Mouse (Mus musculus): ENCODE measurements at regions not wholly inside any gene's neighbourhood (a gene's known extent, or its start where the extent isn't known, plus 50 kb on each side); places are given as distances from the start of the nearest gene placed in this dataset.

DNA sequence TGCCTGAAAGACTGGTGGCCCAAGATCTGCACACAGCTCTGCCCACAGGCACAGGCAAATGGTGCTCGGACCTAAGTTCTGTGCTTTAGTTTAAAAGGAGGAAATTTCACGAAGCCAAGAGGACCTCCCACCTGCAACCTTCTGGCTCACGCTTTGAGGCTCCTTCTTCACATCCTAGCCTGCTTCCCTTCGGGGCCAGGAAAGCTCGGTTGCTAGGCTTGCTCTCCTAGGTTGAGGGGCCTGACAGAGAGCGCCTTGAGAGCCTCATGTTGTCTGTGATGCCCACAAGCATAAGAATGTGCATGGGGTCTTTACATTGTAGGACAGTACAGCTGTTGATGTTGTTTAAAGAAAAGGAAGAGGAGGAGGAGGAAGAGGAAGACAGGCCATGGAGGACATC lies 123.9 kb upstream of the Sgk1 start:
- H3K36me3 ChIP-seq (ENCODE audit: control insufficient read depth, insufficient read depth, low read length), result no peaks in the 10 kb centered on the region
- 76% methylated on average over 6 of the region's 6 CpGs for WGBS
- no peak overlapping the region for H3K4me2 ChIP-seq (replicated peaks; ENCODE audit: low read depth, low read length)
- H3K27ac ChIP-seq (ENCODE audit: low read depth, low read length), result no peak overlapping the region
- no peak overlapping the region for H3K4me3 ChIP-seq (ENCODE audit: low read length)
- no peak for ATAC-seq (ENCODE audit: low FRiP score, low TSS enrichment)
- H3K9me3 ChIP-seq (ENCODE audit: control insufficient read depth, low read length), result no peaks in the 10 kb centered on the region
- no peaks in the 10 kb centered on the region for H3K27me3 ChIP-seq (ENCODE audit: control insufficient read depth, insufficient read depth, low read length)
- no peaks in the 10 kb centered on the region for H3K4me1 ChIP-seq (ENCODE audit: control insufficient read depth, insufficient read depth, low read length)
- no peak overlapping the region for H3K9ac ChIP-seq (ENCODE audit: low read depth, low read length)

DNA sequence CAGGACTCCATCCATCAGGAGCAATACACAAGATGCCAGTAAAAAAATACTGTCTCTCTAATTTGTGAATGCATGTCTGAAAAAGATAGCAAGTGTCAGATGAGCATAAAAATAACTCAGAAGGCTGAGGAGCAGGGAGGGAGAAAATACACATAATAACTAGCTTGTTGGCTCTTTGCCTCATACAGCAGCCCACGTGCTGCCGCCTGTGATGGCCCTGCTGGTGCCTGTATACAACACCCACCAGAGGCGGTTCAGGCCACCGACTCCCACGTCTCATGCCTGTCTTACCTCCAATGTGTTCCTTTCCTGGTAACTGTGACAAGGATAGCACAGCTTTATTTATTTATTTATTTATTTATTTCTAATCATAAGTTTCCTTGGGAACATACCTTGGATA lies 119.5 kb upstream of the Sgk1 start:
- H3K9me3 ChIP-seq (ENCODE audit: control insufficient read depth, low read length), result no peaks in the 10 kb centered on the region
- 89% methylated on average over 5 of the region's 5 CpGs for WGBS
- H3K4me3 ChIP-seq (ENCODE audit: low read length), result no peak overlapping the region
- no peak overlapping the region for H3K4me2 ChIP-seq (replicated peaks; ENCODE audit: low read depth, low read length)
- no peaks in the 10 kb centered on the region for H3K4me1 ChIP-seq (ENCODE audit: control insufficient read depth, insufficient read depth, low read length)
- no peak for ATAC-seq (ENCODE audit: low FRiP score, low TSS enrichment)
- no peak overlapping the region for H3K27ac ChIP-seq (ENCODE audit: low read depth, low read length)
- H3K27me3 ChIP-seq (ENCODE audit: control insufficient read depth, insufficient read depth, low read length), result no peaks in the 10 kb centered on the region
- no peak overlapping the region for H3K9ac ChIP-seq (ENCODE audit: low read depth, low read length)
- no peaks in the 10 kb centered on the region for H3K36me3 ChIP-seq (ENCODE audit: control insufficient read depth, insufficient read depth, low read length)

DNA sequence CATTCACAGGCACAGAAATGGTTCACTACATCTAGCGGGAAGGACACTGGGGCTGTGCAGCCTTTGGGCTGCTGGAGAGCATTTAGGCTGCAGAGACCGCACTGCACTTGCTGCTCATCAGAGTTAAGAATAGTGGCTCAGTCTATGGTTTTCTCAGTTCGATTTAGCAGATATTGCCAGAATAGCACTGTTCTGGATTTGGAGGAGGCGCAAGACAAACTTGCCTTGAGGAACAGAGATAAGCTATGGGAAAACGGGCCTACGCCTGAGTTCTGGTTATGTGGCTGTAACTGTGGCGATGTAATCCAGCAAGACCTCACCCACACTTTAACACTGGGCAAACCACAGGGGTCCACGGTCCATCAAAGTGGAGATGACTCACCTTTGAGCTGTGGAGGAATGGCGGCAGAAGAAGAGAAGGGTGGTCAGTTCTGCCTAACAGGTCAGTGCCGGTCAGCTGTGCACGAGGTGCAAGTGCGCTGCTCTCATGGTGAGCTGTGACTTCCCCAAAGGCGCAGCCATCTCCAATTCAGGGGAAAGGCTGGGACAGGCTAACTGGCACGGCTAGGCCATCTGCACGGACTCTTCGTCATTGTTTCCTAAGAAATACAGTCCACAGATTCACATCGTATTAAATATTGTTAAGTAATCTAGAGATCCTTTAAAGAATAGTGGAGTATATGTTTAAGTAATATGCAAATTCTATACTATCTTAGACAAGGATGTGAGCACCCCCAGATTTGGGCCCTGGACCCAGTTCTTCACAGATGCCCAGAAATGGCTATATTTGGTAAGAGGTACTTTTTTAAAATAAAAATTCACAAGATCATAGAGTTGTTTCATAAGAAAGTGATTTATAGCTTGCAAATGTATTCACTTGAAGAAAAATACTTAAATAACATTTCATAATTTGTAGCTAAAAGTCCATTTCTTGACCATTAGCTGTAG lies 118.7 kb upstream of the Sgk1 start:
- no peaks in the 10 kb centered on the region for H3K27me3 ChIP-seq (ENCODE audit: control insufficient read depth, insufficient read depth, low read length)

DNA sequence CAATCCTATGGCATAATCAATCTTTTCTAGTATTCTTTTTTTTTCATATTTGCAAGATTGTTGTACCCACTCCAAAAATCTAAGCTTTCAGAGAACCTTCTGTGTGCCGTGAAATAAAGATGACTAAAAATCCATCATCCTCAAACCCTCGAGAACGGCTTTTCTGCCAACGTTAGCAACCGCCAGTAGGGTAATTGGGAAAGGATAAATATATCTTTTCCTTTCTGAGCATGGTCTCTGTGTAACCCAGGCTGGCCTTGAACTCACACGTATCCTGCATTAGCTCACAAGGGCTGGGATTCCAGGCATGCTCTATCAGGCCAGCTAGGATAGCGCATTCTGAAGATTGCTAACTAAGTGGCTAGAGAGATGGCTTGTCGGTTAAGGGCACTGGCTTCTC lies 117.9 kb upstream of the Sgk1 start:
- 94% methylated on average over 8 of the region's 8 CpGs for WGBS
- H3K4me2 ChIP-seq (replicated peaks; ENCODE audit: low read depth, low read length), result no peak overlapping the region

More for the DNA sequence above, 118.7 kb upstream of the Sgk1 start:
- no peak overlapping the region for H3K4me3 ChIP-seq (ENCODE audit: low read length)
- ATAC-seq (ENCODE audit: low FRiP score, low TSS enrichment), result no peak
- no peak overlapping the region for H3K27ac ChIP-seq (ENCODE audit: low read depth, low read length)
- H3K4me2 ChIP-seq (replicated peaks; ENCODE audit: low read depth, low read length), result no peak overlapping the region
- H3K4me1 ChIP-seq (ENCODE audit: control insufficient read depth, insufficient read depth, low read length), result no peaks in the 10 kb centered on the region
- no peak overlapping the region for H3K9ac ChIP-seq (ENCODE audit: low read depth, low read length)
- WGBS, result 94% methylated on average over 17 of the region's 17 CpGs
- no peaks in the 10 kb centered on the region for H3K36me3 ChIP-seq (ENCODE audit: control insufficient read depth, insufficient read depth, low read length)
- H3K9me3 ChIP-seq (ENCODE audit: control insufficient read depth, low read length), result no peaks in the 10 kb centered on the region

DNA sequence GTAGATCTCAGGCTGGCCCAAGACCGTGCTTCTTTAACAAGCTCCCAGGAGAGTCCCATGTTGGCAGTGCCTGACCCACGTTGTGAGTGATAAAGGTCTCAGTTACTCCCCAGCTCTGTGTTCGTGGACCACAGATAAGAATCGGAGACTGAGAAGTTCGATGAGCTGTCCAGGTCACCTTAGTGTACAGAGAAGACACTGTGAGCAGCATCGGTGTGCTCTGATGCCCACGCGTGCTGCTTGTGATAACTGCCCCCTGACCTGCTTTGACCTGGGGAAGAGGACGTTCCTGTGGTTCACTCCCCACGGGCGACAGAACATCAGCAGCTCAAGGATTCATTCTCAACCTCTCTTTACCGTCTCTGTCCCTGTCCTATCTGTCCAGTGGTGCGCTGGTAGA lies 117.1 kb upstream of the Sgk1 start:
- ATAC-seq (ENCODE audit: low FRiP score, low TSS enrichment), result no peak
- 77% methylated on average over 13 of the region's 13 CpGs for WGBS

More for the DNA sequence above, 117.9 kb upstream of the Sgk1 start:
- Histone ChIP-seq H3K4me1 (ENCODE audit: control insufficient read depth, insufficient read depth, low read length) (no peaks in the 10 kb centered on the region), H3K36me3 (ENCODE audit: control insufficient read depth, insufficient read depth, low read length) (no peaks in the 10 kb centered on the region), H3K27ac (ENCODE audit: low read depth, low read length) (no peak overlapping the region), H3K4me3 (ENCODE audit: low read length) (no peak overlapping the region), H3K9me3 (ENCODE audit: control insufficient read depth, low read length) (no peaks in the 10 kb centered on the region), H3K27me3 (ENCODE audit: control insufficient read depth, insufficient read depth, low read length) (no peaks in the 10 kb centered on the region), H3K9ac (ENCODE audit: low read depth, low read length) (no peak overlapping the region)
- ATAC-seq (ENCODE audit: low FRiP score, low TSS enrichment), result no peak

DNA sequence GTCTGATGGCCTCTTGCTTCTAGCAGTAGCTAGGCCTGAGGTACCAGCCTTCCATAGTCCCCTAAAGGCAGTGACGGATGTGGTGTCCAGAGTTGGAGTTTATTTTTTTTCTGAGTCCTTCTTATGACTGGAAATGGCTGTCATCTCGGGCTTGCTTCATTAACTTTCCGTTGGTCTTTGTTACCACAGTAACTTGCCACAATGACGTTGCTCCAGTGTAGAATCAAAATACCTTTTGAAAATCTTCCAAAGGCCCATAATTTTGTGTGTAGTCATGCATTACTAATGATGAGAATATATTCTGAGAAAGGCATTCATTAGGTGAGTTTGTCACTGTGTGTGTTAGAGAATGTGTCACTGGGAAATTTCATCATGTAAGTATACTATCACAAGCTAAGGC lies 108.4 kb upstream of the Sgk1 start:
- no peaks in the 10 kb centered on the region for H3K36me3 ChIP-seq (ENCODE audit: control insufficient read depth, insufficient read depth, low read length)
- no peak overlapping the region for H3K4me3 ChIP-seq (ENCODE audit: low read length)
- H3K27ac ChIP-seq (ENCODE audit: low read depth, low read length), result no peak overlapping the region
- no peak overlapping the region for H3K4me2 ChIP-seq (replicated peaks; ENCODE audit: low read depth, low read length)
- no peaks in the 10 kb centered on the region for H3K9me3 ChIP-seq (ENCODE audit: control insufficient read depth, low read length)
- H3K27me3 ChIP-seq (ENCODE audit: control insufficient read depth, insufficient read depth, low read length), result no peaks in the 10 kb centered on the region
- no peaks in the 10 kb centered on the region for H3K4me1 ChIP-seq (ENCODE audit: control insufficient read depth, insufficient read depth, low read length)
- no peak for ATAC-seq (ENCODE audit: low FRiP score, low TSS enrichment)
- no peak overlapping the region for H3K9ac ChIP-seq (ENCODE audit: low read depth, low read length)
- 65% methylated on average over 4 of the region's 4 CpGs for WGBS

More for the DNA sequence above, 117.1 kb upstream of the Sgk1 start:
- H3K36me3 ChIP-seq (ENCODE audit: control insufficient read depth, insufficient read depth, low read length), result no peaks in the 10 kb centered on the region
- no peaks in the 10 kb centered on the region for H3K27me3 ChIP-seq (ENCODE audit: control insufficient read depth, insufficient read depth, low read length)
- no peak overlapping the region for H3K4me3 ChIP-seq (ENCODE audit: low read length)
- H3K9me3 ChIP-seq (ENCODE audit: control insufficient read depth, low read length), result no peaks in the 10 kb centered on the region
- no peak overlapping the region for H3K4me2 ChIP-seq (replicated peaks; ENCODE audit: low read depth, low read length)
- H3K9ac ChIP-seq (ENCODE audit: low read depth, low read length), result no peak overlapping the region
- no peak overlapping the region for H3K27ac ChIP-seq (ENCODE audit: low read depth, low read length)
- H3K4me1 ChIP-seq (ENCODE audit: control insufficient read depth, insufficient read depth, low read length), result no peaks in the 10 kb centered on the region

DNA sequence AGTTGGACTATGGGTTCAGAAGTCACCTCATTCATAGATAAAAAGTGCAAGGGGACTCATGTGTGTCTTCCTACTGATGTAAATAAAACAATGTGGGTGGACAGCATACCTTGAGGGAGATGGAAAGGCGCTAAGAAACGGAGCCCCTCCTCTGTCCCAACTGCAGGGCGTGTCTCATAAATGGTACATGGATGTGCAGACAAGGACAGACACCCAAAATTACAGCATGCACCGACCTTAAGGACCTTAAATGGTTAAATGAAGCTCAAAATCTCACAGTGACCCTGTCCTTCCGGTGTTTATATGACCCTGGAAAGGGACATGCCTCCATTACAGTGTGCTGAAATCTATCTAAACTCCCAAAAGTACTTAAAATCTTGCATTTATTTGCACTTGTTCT lies 106.5 kb upstream of the Sgk1 start:
- 83% methylated on average over 5 of the region's 5 CpGs for WGBS
- Histone ChIP-seq H3K4me3 (ENCODE audit: low read length) (no peak overlapping the region), H3K27me3 (ENCODE audit: control insufficient read depth, insufficient read depth, low read length) (no peaks in the 10 kb centered on the region), H3K27ac (ENCODE audit: low read depth, low read length) (no peak overlapping the region), H3K4me2 (replicated peaks; ENCODE audit: low read depth, low read length) (no peak overlapping the region), H3K36me3 (ENCODE audit: control insufficient read depth, insufficient read depth, low read length) (no peaks in the 10 kb centered on the region), H3K4me1 (ENCODE audit: control insufficient read depth, insufficient read depth, low read length) (no peaks in the 10 kb centered on the region), H3K9ac (ENCODE audit: low read depth, low read length) (no peak overlapping the region), H3K9me3 (ENCODE audit: control insufficient read depth, low read length) (no peaks in the 10 kb centered on the region)
- no peak for ATAC-seq (ENCODE audit: low FRiP score, low TSS enrichment)

DNA sequence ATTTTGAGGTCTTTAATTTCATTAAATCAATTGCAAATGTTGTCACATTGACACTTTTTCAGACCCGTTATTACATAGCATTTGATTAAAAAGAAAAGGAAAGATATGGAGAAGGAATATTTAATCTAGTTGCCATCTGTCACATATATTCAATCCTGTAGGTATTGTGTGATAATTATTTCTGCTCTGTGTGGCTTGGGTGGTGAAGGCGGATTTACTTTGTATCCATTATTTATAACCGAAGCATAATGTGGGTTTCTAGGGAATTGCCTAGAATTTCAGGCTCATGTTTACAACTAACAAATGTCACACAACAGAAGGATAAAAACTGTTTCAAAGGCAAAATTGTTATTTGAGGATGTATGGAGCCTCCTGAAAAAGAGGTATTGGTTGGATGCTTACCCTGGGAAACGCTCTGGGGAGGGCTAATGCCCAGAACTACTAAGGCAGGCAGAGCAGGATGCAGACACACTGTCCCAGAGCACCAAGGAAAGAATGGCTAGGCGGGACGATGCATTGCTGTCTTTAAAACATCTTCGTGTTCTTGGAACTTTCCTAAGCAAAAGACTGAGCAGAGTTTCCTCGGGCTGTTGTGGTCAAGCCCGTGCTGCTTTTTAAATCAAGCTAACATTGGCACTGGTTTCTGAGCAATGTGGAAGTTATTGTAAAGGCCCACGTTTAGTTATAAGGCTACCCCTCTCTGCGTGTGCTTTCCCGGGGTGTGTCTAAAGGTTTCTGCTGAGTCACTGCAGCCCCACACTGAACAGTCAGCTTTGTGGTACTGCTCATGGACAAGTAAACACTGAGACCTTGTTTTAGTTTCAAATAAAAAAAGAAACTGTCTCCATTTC lies 105.8 kb upstream of the Sgk1 start:
- no peaks in the 10 kb centered on the region for H3K36me3 ChIP-seq (ENCODE audit: control insufficient read depth, insufficient read depth, low read length)
- H3K27me3 ChIP-seq (ENCODE audit: control insufficient read depth, insufficient read depth, low read length), result no peaks in the 10 kb centered on the region
- no peak for ATAC-seq (ENCODE audit: low FRiP score, low TSS enrichment)
- no peak overlapping the region for H3K27ac ChIP-seq (ENCODE audit: low read depth, low read length)
- WGBS, result 79% methylated on average over 12 of the region's 12 CpGs
- H3K4me2 ChIP-seq (replicated peaks; ENCODE audit: low read depth, low read length), result no peak overlapping the region
- no peaks in the 10 kb centered on the region for H3K4me1 ChIP-seq (ENCODE audit: control insufficient read depth, insufficient read depth, low read length)
- no peak overlapping the region for H3K9ac ChIP-seq (ENCODE audit: low read depth, low read length)
- no peak overlapping the region for H3K4me3 ChIP-seq (ENCODE audit: low read length)
- H3K9me3 ChIP-seq (ENCODE audit: control insufficient read depth, low read length), result no peaks in the 10 kb centered on the region

DNA sequence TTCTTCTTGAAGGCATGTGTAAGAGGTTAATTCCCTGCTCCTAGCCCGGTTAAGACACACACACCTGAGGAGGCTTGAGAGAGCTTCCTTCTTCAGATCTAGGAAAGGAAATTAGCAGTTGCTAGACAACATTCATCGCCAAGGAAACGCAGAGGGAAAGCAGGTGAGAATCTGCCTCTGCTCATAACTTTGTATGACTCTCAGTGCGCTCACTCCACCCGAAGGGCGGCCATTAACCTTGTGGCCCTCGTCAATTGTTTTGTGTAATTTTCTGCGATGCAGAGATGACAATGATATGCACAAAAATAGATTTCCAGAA lies 105.3 kb upstream of the Sgk1 start:
- H3K36me3 ChIP-seq (ENCODE audit: control insufficient read depth, insufficient read depth, low read length), result no peaks in the 10 kb centered on the region
- no peak overlapping the region for H3K4me3 ChIP-seq (ENCODE audit: low read length)
- no peak overlapping the region for H3K27ac ChIP-seq (ENCODE audit: low read depth, low read length)
- WGBS, result 81% methylated on average over 8 of the region's 8 CpGs
- no peak overlapping the region for H3K4me2 ChIP-seq (replicated peaks; ENCODE audit: low read depth, low read length)
- H3K9me3 ChIP-seq (ENCODE audit: control insufficient read depth, low read length), result no peaks in the 10 kb centered on the region
- H3K9ac ChIP-seq (ENCODE audit: low read depth, low read length), result no peak overlapping the region
- no peak for ATAC-seq (ENCODE audit: low FRiP score, low TSS enrichment)
- H3K27me3 ChIP-seq (ENCODE audit: control insufficient read depth, insufficient read depth, low read length), result no peaks in the 10 kb centered on the region
- no peaks in the 10 kb centered on the region for H3K4me1 ChIP-seq (ENCODE audit: control insufficient read depth, insufficient read depth, low read length)
